Mouse (Mus musculus): ENCODE data around the gene Gp1ba.

The Gp1ba gene

DNA sequence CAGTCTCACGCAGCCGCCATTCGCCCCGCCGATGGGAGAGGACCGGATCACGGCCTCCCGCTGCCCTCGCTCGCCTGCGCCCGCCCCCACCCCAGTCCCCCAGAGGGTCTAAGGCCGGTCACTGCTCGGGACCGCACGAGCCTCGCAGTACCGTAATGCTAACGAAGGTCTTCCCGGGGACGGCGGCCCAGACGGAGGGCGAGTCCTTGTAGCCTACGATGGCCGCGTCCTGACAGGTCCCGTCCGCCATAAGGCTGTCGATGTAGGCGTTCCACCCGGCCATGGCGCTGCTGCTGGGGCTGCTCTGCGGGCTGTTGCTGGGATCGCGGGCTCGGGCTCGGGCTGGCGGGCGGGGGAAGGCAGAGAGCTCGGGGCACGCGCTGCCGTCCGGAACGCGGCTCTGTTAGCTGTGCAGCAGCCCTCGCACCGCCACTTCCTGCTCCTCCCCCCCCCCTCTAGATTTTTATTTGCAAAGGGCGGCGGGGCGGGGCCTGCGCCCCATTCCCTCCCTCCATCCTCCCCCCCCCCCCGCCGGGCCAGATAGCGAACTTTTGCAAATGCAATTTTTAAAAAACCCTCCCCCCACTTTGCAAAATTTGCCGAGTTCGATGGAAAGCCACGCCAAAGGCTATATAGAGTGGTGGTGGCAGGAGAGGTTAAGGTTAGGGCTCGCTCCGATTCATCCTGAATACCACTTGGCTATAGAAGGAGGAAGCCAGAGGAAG lies 15.4 kb downstream of the Gp1ba start, which contains the start of gene Pfn1:
Gene Pfn1 (minus strand): TSS at position 447 of the 725 bp plus-strand sequence.
- H3K36me3 ChIP-seq (ENCODE audit: control insufficient read depth, insufficient read depth, low read length, poor library complexity, severe bottlenecking) = peaks cover 14% of the 10 kb centered on the region
- DNase-seq (ENCODE audit: low read depth, low spot score) = peak; percentile 92

DNA sequence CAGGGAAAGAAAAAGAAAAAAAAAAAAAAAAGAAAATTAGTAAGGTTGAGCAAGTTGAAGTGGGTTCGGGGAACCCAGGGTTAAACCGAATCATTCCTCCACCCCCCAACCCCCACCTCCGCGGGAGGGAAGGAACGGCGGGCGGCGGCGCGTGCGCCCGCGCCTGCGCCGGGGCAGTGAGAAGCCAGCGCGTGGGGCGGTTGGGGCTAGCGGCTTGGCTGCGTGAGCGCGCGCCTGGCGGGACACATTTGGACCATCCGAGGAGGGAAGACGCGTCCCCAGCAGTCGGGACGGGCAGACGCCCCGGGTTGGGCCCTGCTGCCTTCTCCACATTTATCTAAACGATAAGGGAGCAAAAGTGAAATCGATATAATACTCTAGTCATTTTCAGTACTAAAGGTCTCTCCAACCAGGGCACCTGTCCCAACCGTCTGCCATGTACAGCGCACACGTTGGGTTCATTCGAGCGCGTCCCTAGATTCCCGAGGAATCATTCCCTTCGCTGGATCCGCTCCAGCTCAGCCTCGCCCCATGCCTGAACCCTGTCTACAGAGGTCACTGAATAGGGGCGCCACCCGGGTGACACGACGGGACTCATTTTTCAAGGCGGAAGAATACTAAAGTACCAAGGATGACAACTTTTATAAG lies 16.1 kb downstream of the Gp1ba start:
- H3K27me3 ChIP-seq (ENCODE audit: control insufficient read depth, insufficient read depth, low read length, poor library complexity, severe bottlenecking) = no peaks in the 10 kb centered on the region
- H3K36me3 ChIP-seq (ENCODE audit: control insufficient read depth, insufficient read depth, low read length, poor library complexity, severe bottlenecking) = peaks cover 14% of the 10 kb centered on the region
- peak; percentile 87 for DNase-seq (ENCODE audit: low read depth, low spot score)

More for the DNA sequence above, 15.4 kb downstream of the Gp1ba start, which contains the start of gene Pfn1:
- no peaks in the 10 kb centered on the region for H3K27me3 ChIP-seq (ENCODE audit: control insufficient read depth, insufficient read depth, low read length, poor library complexity, severe bottlenecking)

DNA sequence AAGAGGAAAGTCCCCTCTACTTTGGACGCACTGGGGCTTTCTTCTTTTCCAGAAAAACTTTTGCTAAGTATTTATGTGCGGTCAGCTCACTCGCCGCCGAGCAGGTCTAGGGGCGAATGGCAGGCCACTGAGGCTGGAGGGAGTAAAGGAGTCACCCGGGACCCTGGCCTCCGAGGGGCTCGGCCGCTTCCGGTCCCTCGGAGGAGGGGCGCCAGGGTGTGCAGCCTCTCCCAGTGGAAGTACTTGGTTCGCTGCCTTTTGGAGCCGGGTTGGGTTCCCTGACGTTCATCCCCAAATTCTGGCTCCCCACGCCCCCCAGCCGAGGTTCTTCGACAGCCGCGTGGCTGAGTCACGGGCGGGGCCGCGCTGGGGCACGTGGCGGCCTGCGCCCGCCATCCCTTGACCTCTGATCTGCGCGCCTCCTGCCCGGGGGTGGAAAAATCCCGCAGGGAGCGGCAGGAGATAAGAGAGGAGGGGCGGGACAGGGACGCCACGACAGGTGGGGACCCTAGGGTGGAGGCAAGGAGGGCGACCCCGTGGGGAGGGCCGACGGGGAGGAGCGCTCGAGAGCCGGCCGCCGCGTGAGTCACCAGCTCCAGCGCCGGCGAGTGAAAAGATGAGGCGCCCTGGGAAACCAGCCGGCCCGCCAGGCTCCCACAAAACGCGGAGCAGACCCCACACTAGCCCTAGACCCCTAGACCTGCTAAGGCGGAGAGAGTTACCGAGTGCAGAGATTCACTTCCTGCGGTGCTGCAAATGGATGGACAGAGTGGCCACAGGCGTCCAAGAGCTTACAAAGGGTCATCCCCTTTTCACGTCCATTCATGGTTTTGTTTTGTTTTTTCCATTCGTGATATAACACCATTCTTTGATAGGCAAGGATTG lies 16.9 kb downstream of the Gp1ba start:
- Histone ChIP-seq H3K27me3 (ENCODE audit: control insufficient read depth, insufficient read depth, low read length, poor library complexity, severe bottlenecking) (no peaks in the 10 kb centered on the region), H3K36me3 (ENCODE audit: control insufficient read depth, insufficient read depth, low read length, poor library complexity, severe bottlenecking) (peaks cover 13% of the 10 kb centered on the region)
- no peak for DNase-seq (ENCODE audit: low read depth, low spot score)

GRCm38 (mm10) chr11:70656456-70656927 lies 17.6 kb downstream of the Gp1ba start:
- DNase-seq (ENCODE audit: low read depth, low spot score) = no peak
- Histone ChIP-seq H3K27me3 (ENCODE audit: control insufficient read depth, insufficient read depth, low read length, poor library complexity, severe bottlenecking) (no peaks in the 10 kb centered on the region), H3K36me3 (ENCODE audit: control insufficient read depth, insufficient read depth, low read length, poor library complexity, severe bottlenecking) (peaks cover 10% of the 10 kb centered on the region)

GRCm38 (mm10) chr11:70656964-70657363 lies 18.0 kb downstream of the Gp1ba start, which contains the start of gene Eno3:
TSS of gene Eno3 (plus strand) at chr11:70657202.
- Histone ChIP-seq H3K36me3 (ENCODE audit: control insufficient read depth, insufficient read depth, low read length, poor library complexity, severe bottlenecking) (peaks cover 8% of the 10 kb centered on the region), H3K27me3 (ENCODE audit: control insufficient read depth, insufficient read depth, low read length, poor library complexity, severe bottlenecking) (no peaks in the 10 kb centered on the region)
- DNase-seq (ENCODE audit: low read depth, low spot score) = no peak

DNA sequence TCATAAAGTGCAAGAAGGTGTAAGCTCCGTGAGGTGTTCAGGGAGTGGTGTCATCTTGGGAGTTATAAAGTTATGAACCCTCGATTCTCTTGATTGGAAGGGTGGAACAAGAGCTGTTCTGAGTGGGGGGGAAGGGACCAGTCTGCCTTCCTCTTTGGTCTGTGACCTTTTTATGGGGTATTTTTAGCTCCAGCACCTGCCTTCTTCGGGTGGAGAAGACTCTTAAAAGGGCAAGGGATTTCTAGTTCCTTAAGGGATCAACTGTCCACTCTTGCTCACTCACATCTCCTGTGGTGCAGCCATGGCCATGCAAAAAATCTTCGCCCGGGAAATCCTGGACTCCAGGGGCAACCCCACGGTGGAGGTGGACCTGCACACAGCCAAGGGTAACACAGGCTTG lies 18.7 kb downstream of the Gp1ba start:
- no peaks in the 10 kb centered on the region for H3K27me3 ChIP-seq (ENCODE audit: control insufficient read depth, insufficient read depth, low read length, poor library complexity, severe bottlenecking)
- H3K36me3 ChIP-seq (ENCODE audit: control insufficient read depth, insufficient read depth, low read length, poor library complexity, severe bottlenecking) = peaks cover 4% of the 10 kb centered on the region
- no peak for DNase-seq (ENCODE audit: low read depth, low spot score)

GRCm38 (mm10) chr11:70657991-70658390 lies 19.1 kb downstream of the Gp1ba start:
- Histone ChIP-seq H3K27me3 (ENCODE audit: control insufficient read depth, insufficient read depth, low read length, poor library complexity, severe bottlenecking) (no peaks in the 10 kb centered on the region), H3K36me3 (ENCODE audit: control insufficient read depth, insufficient read depth, low read length, poor library complexity, severe bottlenecking) (peaks cover under 1% of the 10 kb centered on the region)
- DNase-seq (ENCODE audit: low read depth, low spot score) = no peak

DNA sequence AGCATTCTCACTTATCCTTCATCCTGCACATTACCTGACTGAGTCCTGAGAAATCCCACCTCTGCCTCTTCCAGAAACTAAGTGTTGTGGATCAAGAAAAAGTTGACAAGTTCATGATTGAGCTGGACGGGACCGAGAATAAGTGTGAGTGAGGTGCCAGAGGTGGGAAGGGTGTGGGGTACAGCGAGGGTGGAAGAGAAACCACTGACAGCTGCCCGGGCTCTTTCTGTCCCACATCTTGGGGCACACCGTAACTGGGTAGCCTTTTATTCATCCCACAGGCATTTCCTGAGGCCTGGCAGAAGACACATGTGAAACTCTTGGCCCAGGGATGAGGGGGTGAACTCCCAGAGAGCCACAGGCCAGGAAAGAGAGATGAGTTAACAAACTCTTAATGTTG lies 19.6 kb downstream of the Gp1ba start:
- Histone ChIP-seq H3K36me3 (ENCODE audit: control insufficient read depth, insufficient read depth, low read length, poor library complexity, severe bottlenecking) (no peaks in the 10 kb centered on the region; the same call in 1 of the 2 replicates), H3K27me3 (ENCODE audit: control insufficient read depth, insufficient read depth, low read length, poor library complexity, severe bottlenecking) (no peaks in the 10 kb centered on the region)
- no peak for DNase-seq (ENCODE audit: low read depth, low spot score)

DNA sequence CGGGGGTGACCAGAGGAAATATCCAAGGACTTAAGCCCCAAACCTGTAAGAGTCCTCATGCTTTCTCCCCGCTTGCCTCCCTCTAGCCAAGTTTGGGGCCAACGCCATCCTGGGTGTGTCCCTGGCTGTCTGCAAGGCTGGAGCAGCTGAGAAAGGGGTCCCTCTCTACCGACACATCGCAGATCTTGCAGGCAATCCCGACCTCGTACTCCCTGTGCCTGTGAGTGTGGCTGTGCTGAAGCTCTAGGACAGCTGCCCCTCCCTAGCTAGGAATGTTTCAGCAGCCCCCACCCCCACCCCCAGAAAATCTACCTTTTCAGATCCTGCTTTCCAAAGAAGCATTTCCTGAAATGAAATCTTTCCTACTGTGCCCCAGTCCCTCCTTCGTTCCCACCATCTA lies 20.0 kb downstream of the Gp1ba start:
- no peaks in the 10 kb centered on the region for H3K27me3 ChIP-seq (ENCODE audit: control insufficient read depth, insufficient read depth, low read length, poor library complexity, severe bottlenecking)
- no peak for DNase-seq (ENCODE audit: low read depth, low spot score)
- no peaks in the 10 kb centered on the region; the same call in none of the 2 replicates for H3K36me3 ChIP-seq (ENCODE audit: control insufficient read depth, insufficient read depth, low read length, poor library complexity, severe bottlenecking)

DNA sequence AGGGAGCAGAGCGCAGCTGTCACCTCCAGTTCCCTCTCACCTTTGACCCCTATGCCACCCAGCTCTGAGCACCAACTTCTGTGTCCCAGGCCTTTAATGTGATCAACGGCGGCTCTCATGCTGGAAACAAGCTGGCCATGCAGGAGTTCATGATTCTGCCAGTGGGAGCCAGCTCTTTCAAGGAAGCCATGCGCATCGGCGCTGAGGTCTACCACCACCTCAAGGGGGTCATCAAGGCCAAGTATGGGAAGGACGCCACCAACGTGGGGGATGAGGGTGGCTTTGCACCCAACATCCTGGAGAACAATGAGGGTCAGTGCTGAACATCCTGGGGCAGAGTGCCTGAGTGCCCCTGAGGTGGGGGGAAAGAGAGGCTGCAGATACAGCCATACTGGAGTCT lies 21.6 kb downstream of the Gp1ba start:
- H3K36me3 ChIP-seq (ENCODE audit: control insufficient read depth, insufficient read depth, low read length, poor library complexity, severe bottlenecking) = peaks cover 4% of the 10 kb centered on the region
- no peak for DNase-seq (ENCODE audit: low read depth, low spot score)

GRCm38 (mm10) chr11:70663101-70663500 lies 24.2 kb downstream of the Gp1ba start:
- Histone ChIP-seq H3K36me3 (ENCODE audit: control insufficient read depth, insufficient read depth, low read length, poor library complexity, severe bottlenecking) (peaks cover 4% of the 10 kb centered on the region), H3K27me3 (ENCODE audit: control insufficient read depth, insufficient read depth, low read length, poor library complexity, severe bottlenecking) (no peaks in the 10 kb centered on the region)
- no peak for DNase-seq (ENCODE audit: low read depth, low spot score)

More for the DNA sequence above, 21.6 kb downstream of the Gp1ba start:
- H3K27me3 ChIP-seq (ENCODE audit: control insufficient read depth, insufficient read depth, low read length, poor library complexity, severe bottlenecking) = no peaks in the 10 kb centered on the region

- no peaks in the 10 kb centered on the region for H3K27me3 ChIP-seq (ENCODE audit: control insufficient read depth, insufficient read depth, low read length, poor library complexity, severe bottlenecking)
- DNase-seq (ENCODE audit: low read depth, low spot score) = no peak
- H3K36me3 ChIP-seq (ENCODE audit: control insufficient read depth, insufficient read depth, low read length, poor library complexity, severe bottlenecking) = peaks cover 4% of the 10 kb centered on the region
Measured at GRCm38 (mm10) chr11:70663957-70664356, 25.0 kb downstream of the Gp1ba start.

GRCm38 (mm10) chr11:70664741-70665140 lies 25.8 kb downstream of the Gp1ba start:
- H3K36me3 ChIP-seq (ENCODE audit: control insufficient read depth, insufficient read depth, low read length, poor library complexity, severe bottlenecking) = peaks cover 4% of the 10 kb centered on the region
- no peaks in the 10 kb centered on the region for H3K27me3 ChIP-seq (ENCODE audit: control insufficient read depth, insufficient read depth, low read length, poor library complexity, severe bottlenecking)
- no peak for DNase-seq (ENCODE audit: low read depth, low spot score)

DNA sequence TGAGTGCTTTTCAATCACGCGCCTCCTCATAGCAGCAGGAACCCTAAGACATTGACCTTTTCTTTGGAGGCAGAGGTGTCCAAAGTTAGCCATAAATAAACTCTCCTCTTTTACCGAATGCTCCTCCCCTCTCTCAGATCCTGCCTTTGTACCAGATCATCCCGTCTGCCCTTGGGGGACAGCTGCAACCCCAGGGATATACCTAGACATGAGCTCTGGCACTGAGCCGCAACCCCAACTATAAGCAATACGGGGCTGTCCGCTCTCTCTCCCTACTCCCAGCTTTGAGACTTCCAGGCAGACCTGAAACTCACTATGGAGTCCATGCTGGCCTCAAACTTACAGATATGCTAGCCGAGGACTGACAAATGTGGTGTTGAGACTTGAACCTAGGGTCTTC lies 27.8 kb downstream of the Gp1ba start:
- Histone ChIP-seq H3K36me3 (ENCODE audit: control insufficient read depth, insufficient read depth, low read length, poor library complexity, severe bottlenecking) (peaks cover 4% of the 10 kb centered on the region), H3K27me3 (ENCODE audit: control insufficient read depth, insufficient read depth, low read length, poor library complexity, severe bottlenecking) (no peaks in the 10 kb centered on the region)
- DNase-seq (ENCODE audit: low read depth, low spot score) = no peak

Data from splenic B cell, adult 2 months (primary cell).